8 mouse cellular contexts compared by ENCODE assay signal in genomic region chr11:70763582-70763935, GRCm38 (mm10). TPM values are rescaled to one million over a fixed set of nuclear protein-coding genes. Genes with fewer than 3 reads are reported as not detected.
DNase-seq lines count a peak whose midpoint lies in the region; ATAC-seq lines count a peak whose summit lies in the region.

No protein-coding gene starts in this region.

- DNase-seq in kidney, adult 8-10 months = peak; percentile 11 to 22
- DNase-seq in kidney, postnatal 25 days = no peak
- DNase-seq in embryo, embryonic 9.5 days (ENCODE audit: extremely low spot score) = no peak
- no peak for DNase-seq in adrenal gland, adult 18-20 months (ENCODE audit: low spot score in 2 of 2)
- DNase-seq in layer of hippocampus, adult 11-12 months (ENCODE audit: low spot score) = no peak

- H3K9me3 ChIP-seq in intestine, embryonic 15.5 days = no peaks in the 10 kb centered on the region
- no peaks in the 10 kb centered on the region for H3K9me3 ChIP-seq in midbrain, embryonic 15.5 days

- 0 out of 2 replicates have a peak, but pooled peaks have one; percentile 18 for ATAC-seq in intestine, embryonic 15.5 days
- ATAC-seq in midbrain, embryonic 15.5 days (replicated peaks) = peak; percentile 37; the same call in 1 of the 2 replicates

- H3K4me1 ChIP-seq in brown adipose tissue, adult 24 weeks (ENCODE audit: control insufficient read depth, insufficient read depth, insufficient read length, low read length) = 0 out of 2 replicates have a peak, but pooled peaks cover 2% of the 10 kb centered on the region
- H3K4me1 ChIP-seq in intestine, embryonic 15.5 days (replicated peaks) = 0 out of 2 replicates have a peak, but pooled peaks cover 5% of the 10 kb centered on the region
- peaks cover 28% of the 10 kb centered on the region for H3K4me1 ChIP-seq in midbrain, embryonic 15.5 days

- H3K36me3 ChIP-seq in intestine, embryonic 15.5 days = no peaks in the 10 kb centered on the region
- no peaks in the 10 kb centered on the region; the same call in 1 of the 2 replicates for H3K36me3 ChIP-seq in midbrain, embryonic 15.5 days (replicated peaks)

- peak overlapping the region; percentile 86 for H3K9ac ChIP-seq in intestine, embryonic 15.5 days
- H3K9ac ChIP-seq in midbrain, embryonic 15.5 days = peak overlapping the region; percentile 88

- H3K27me3 ChIP-seq in intestine, embryonic 15.5 days (replicated peaks) = no peaks in the 10 kb centered on the region
- H3K27me3 ChIP-seq in midbrain, embryonic 15.5 days (replicated peaks) = no peaks in the 10 kb centered on the region

- 26% methylated on average over 3 of the region's 3 CpGs for WGBS in intestine, embryonic 15.5 days
- WGBS in midbrain, embryonic 15.5 days = 29% methylated on average over 3 of the region's 3 CpGs

- H3K4me3 ChIP-seq in brown adipose tissue, adult 24 weeks (ENCODE audit: insufficient read depth, low read depth, low read length) = peak overlapping the region; percentile 73
- H3K4me3 ChIP-seq in intestine, embryonic 15.5 days (replicated peaks) = peak overlapping the region; percentile 78
- H3K4me3 ChIP-seq in midbrain, embryonic 15.5 days = peak overlapping the region; percentile 94

- no peak overlapping the region for H3K27ac ChIP-seq in brown adipose tissue, adult 24 weeks (replicated peaks; ENCODE audit: low read depth, low read length)
- peak overlapping the region; percentile 93 for H3K27ac ChIP-seq in intestine, embryonic 15.5 days
- peak overlapping the region; percentile 80 for H3K27ac ChIP-seq in midbrain, embryonic 15.5 days

- peak overlapping the region; percentile 84 for H3K4me2 ChIP-seq in intestine, embryonic 15.5 days (replicated peaks)
- H3K4me2 ChIP-seq in midbrain, embryonic 15.5 days = peak overlapping the region; percentile 57

RNA-seq across cellular contexts. Expression of gene Zfp3, which starts 0.5 kb away (rescaled TPM):
- 3.5 and 5.5 TPM in 2 replicates for polyA plus RNA-seq in brown adipose tissue, adult 24 weeks (2012; ENCODE audit: insufficient read depth, insufficient read length, missing spikeins)
- polyA plus RNA-seq in intestine, embryonic 15.5 days (2015; fragmentation: Nextera tagmentation; extraction: Ambion mirVana) = 5.3 and 6.2 TPM in 2 replicates
- 16.7 and 16.8 TPM in 2 replicates for polyA plus RNA-seq in midbrain, embryonic 15.5 days (2015; fragmentation: Nextera tagmentation; extraction: Ambion mirVana)
- 1 to 10 TPM; 9.2 to 9.5 TPM for total RNA-seq in adrenal gland, adult 18-20 months (2021)

RNA-seq across cellular contexts. Expression of gene Scimp, which starts 48.8 kb away (rescaled TPM):
- not detected in 2 replicates for polyA plus RNA-seq in brown adipose tissue, adult 24 weeks (2012; ENCODE audit: insufficient read depth, insufficient read length, missing spikeins)
- 0.70 and 0.88 TPM in 2 replicates for polyA plus RNA-seq in intestine, embryonic 15.5 days (2015; fragmentation: Nextera tagmentation; extraction: Ambion mirVana)
- polyA plus RNA-seq in midbrain, embryonic 15.5 days (2015; fragmentation: Nextera tagmentation; extraction: Ambion mirVana) = not detected in 2 replicates
- total RNA-seq in adrenal gland, adult 18-20 months (2021) = 1 to 10 TPM; 1.1 to 1.9 TPM

Comparison
In these comparisons a context has a peak if more than half of its experiments do, and no peak if none do; other contexts are left out.
1. DNase-seq: peak in kidney, adult 8-10 months (2 of 2); none in kidney, postnatal 25 days (0 of 2), embryo, embryonic 9.5 days (single experiment), adrenal gland, adult 18-20 months (0 of 2) and layer of hippocampus, adult 11-12 months (single experiment).
2. Peak in every context shown above with its lines, with median percentiles within 50 percentile points of each other: H3K4me3 ChIP-seq.